Mouse (Mus musculus): ENCODE results near the gene Dph6.

Gene Dph6

GRCm38 (mm10) chr2:114536032-114536431 lies 118.7 kb downstream of the Dph6 start:
- no peak for DNase-seq

- DNase-seq: no peak
These were observed 123.6 kb downstream of the Dph6 start for GRCm38 (mm10) chr2:114531010-114531756.

- no peak for DNase-seq
These were observed 134.3 kb downstream of the Dph6 start for GRCm38 (mm10) chr2:114520414-114520813.

- no peak for DNase-seq
These were observed 134.9 kb downstream of the Dph6 start for GRCm38 (mm10) chr2:114519907-114520306.

- no peak for DNase-seq
These were observed 162.4 kb downstream of the Dph6 start for GRCm38 (mm10) chr2:114492398-114492797.

- DNase-seq: no peak
These were observed 162.9 kb downstream of the Dph6 start for GRCm38 (mm10) chr2:114491907-114492306.

- DNase-seq: no peak
These were observed 167.8 kb downstream of the Dph6 start for GRCm38 (mm10) chr2:114486980-114487379.
